Mouse (Mus musculus) testis, adult 2 months (tissue): ENCODE data around the gene Glp2r. TPM values are rescaled to one million over a fixed set of nuclear protein-coding genes. Genes with fewer than 3 reads are reported as not detected.

Experiments
- H3K27ac ChIP-seq: fragments of 200-500 bp; 2 replicates; pipeline ENCODE4 v1.5.1; 2012; ENCODE audit warnings: low read depth, low read length; ENCODE audit not compliant: control insufficient read depth, insufficient read depth
- H3K27me3 ChIP-seq: fragments of 200-500 bp; 2 replicates; pipeline ENCODE4 v1.6.1; 2012; ENCODE audit warnings: mild to moderate bottlenecking, low read length, moderate library complexity; ENCODE audit not compliant: control insufficient read depth, insufficient read depth
- H3K36me3 ChIP-seq: fragments of 200-500 bp; 2 replicates; pipeline ENCODE4 v1.6.1; 2012; ENCODE audit warnings: mild to moderate bottlenecking, low read length; ENCODE audit not compliant: control insufficient read depth, insufficient read depth
- H3K4me1 ChIP-seq: fragments of 200-500 bp; 2 replicates; pipeline ENCODE4 v1.6.1; 2012; ENCODE audit warnings: low read length; ENCODE audit not compliant: control insufficient read depth, insufficient read depth
- H3K4me3 ChIP-seq: fragments of 200-500 bp; 2 replicates; pipeline ENCODE4 v1.5.1; 2012; ENCODE audit warnings: low read depth, mild to moderate bottlenecking, low read length, moderate library complexity, mixed read lengths; ENCODE audit not compliant: control insufficient read depth
- CTCF ChIP-seq: fragments of 200-500 bp; IDR thresholded peaks from 2 replicates; pipeline ENCODE4 v1.5.1; 2012; ENCODE audit warnings: low read depth, mild to moderate bottlenecking, inconsistent platforms, low read length, moderate library complexity; ENCODE audit not compliant: control insufficient read depth, insufficient read depth, insufficient replicate concordance
- POLR2A ChIP-seq: fragments of 200-500 bp; IDR thresholded peaks from 2 replicates; pipeline ENCODE4 v1.6.1; 2012; ENCODE audit warnings: low read depth, mild to moderate bottlenecking, inconsistent platforms, low read length, moderate library complexity; ENCODE audit not compliant: control insufficient read depth
- polyA plus RNA-seq: library from polyadenylated mRNA; depleted of rRNA; stranded (reverse); fragments of >200 nt; gene quantifications from 2 replicates; pipeline ENCODE4 v1.2.3, GENCODE M21; 2012

Gene Glp2r
- polyA plus RNA-seq, 1 experiment: 0.73 TPM

DNA sequence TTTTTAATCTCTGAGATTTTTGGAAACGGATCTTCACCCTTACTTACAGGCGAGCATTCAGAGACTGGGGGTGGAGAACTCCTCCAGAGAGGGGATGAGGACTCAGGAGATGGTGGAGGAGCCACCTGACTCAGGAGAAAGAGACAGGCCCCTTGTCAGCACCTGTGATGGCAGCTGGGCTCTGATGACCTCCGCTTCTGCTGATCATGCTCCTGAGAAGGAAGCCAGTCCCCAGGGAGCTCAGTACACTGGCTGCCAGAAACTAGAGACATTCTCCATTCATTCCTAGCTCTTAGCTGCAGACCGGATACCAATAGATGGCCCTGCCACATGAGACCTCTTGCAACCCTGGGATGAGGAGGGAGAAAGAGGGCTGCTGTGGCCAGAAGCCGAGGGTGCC is 128.1 kb downstream of the Glp2r start:
- Histone ChIP-seq H3K27ac (no peak overlapping the region), H3K27me3 (no peaks in the 10 kb centered on the region)
- TF ChIP-seq CTCF: no peak
- TF ChIP-seq POLR2A: no peak

DNA sequence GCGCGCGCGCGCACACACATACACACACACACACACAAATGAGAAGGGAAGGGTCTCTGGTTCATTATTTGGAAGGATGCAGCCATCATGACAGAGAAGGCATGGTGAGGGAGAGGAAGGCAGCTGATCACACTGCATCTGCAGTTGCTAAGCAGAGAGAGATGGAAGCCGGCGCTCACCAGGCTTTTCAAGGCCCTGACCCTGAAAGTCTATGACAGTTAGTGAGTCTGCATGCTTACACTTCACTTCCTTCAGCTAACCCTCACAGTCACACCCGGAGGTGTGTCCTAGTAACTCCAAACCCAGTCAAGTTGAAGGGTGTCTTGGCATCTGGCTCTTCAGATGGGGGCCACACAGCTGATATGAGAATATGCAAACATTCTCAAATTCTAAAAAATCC is 128.5 kb downstream of the Glp2r start:
- Histone ChIP-seq H3K4me1 (no peaks in the 10 kb centered on the region), H3K27ac (no peak overlapping the region), H3K36me3 (no peaks in the 10 kb centered on the region), H3K27me3 (no peaks in the 10 kb centered on the region), H3K4me3 (no peak overlapping the region)
- TF ChIP-seq POLR2A (no peak), CTCF (no peak)

More for the DNA sequence above, 128.1 kb downstream of the Glp2r start:
- H3K36me3 ChIP-seq: no peaks in the 10 kb centered on the region
- H3K4me1 ChIP-seq: no peaks in the 10 kb centered on the region
- H3K4me3 ChIP-seq: no peak overlapping the region

DNA sequence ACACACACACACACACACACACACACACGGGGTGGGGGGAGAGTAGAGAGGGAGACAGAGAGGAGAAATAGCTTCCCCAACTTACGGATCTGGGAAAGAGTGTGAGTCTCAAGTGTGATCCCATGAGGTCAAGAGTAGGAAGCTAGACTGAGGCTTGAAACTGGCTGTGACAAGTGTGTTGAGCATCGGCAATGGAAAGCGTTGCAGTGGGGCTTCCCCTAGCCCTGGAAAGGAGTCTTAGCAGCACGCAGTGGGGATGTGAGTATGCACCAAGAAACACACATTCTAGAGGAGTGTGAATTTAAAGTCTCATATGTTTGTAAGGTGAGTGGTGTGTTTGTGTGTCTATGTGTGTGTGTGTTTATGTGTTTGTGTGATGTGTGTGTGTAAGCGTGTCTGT is 130.7 kb downstream of the Glp2r start:
- H3K36me3 ChIP-seq: no peaks in the 10 kb centered on the region
- TF ChIP-seq POLR2A (no peak), CTCF (no peak)
- H3K4me1 ChIP-seq: no peaks in the 10 kb centered on the region
- no peaks in the 10 kb centered on the region for H3K27me3 ChIP-seq
- H3K4me3 ChIP-seq: no peak overlapping the region
- no peak overlapping the region for H3K27ac ChIP-seq

DNA sequence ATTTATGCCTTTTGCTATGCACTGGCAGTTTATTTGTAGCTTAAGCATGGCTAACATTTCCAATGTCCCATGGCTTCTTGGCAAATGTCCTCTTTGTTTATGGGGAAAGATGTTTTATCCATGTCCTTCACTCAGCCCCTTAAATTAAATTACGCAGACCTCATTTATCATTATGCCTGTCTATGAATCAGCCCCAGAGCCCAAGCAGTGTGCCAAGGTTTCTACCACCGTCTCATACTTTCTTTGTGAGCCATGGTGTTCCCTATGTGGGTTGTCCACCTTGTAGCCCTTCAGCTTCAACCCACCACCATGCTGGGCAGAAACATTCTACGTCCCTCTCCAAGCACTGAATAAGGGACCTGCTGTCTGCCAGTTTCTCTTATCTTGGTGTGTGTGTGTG is 132.6 kb downstream of the Glp2r start:
- no peak overlapping the region for H3K27ac ChIP-seq
- H3K27me3 ChIP-seq: no peaks in the 10 kb centered on the region
- no peak for TF ChIP-seq CTCF
- no peak for TF ChIP-seq POLR2A
- no peak overlapping the region for H3K4me3 ChIP-seq
- no peaks in the 10 kb centered on the region for H3K36me3 ChIP-seq
- no peaks in the 10 kb centered on the region for H3K4me1 ChIP-seq

DNA sequence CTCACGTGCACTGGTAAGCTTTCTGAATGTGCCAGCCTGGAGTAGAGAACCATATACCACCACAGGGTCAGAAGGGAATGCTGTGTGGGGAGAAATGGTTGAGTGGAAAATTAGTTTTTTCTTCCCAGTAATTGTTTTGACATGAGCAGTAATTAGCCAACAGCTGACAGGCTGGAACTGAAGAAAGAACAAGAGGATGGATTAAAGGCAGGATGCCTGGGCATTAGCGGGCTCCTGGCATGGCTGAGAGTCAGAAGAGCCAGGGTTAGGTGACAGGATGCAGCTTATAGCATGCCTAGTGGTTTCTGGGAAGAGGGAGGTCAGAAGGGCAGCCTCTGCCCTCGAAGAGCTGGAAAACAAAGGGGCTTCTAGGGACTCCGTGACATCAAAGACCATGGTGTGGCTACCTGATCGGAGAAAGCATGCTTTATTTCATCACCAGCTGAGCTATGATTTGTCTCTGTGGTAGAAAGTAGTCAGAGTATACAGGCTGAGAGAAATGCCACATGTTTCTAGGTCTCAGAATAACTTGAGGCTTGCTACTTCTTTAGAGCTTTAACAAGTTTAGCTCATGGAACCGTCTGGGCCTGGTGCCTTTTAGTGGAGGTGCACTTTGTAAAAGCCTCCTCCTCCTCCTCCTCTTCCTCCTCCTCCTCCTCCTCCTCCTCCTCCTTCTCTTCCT is 133.9 kb downstream of the Glp2r start:
- Histone ChIP-seq H3K27me3 (no peaks in the 10 kb centered on the region), H3K36me3 (no peaks in the 10 kb centered on the region), H3K27ac (no peak overlapping the region), H3K4me1 (no peaks in the 10 kb centered on the region), H3K4me3 (no peak overlapping the region)
- TF ChIP-seq CTCF: no peak
- no peak for TF ChIP-seq POLR2A

DNA sequence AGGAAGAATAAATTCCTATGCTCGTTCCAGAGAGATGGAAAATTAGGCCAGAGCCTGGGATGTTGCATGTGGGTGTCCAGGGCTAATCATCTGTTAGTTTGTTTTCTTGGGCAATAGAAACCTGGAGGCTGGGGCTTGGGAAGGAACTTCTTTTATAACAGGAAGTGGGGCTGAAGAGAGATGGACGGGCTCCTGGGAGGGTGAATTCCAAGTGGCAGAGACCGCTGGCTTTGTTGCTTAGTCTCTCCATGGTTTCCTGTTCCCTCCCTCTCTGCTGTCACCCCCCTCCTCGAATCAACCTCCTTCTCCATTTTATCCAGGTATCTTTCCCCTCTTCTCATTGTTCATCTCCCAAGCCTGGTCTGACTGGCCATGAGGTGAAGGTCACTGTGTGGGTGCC is 134.8 kb downstream of the Glp2r start:
- no peak overlapping the region for H3K27ac ChIP-seq
- no peak for TF ChIP-seq CTCF
- no peak for TF ChIP-seq POLR2A
- no peaks in the 10 kb centered on the region for H3K4me1 ChIP-seq
- H3K36me3 ChIP-seq: no peaks in the 10 kb centered on the region
- H3K27me3 ChIP-seq: no peaks in the 10 kb centered on the region
- H3K4me3 ChIP-seq: no peak overlapping the region

DNA sequence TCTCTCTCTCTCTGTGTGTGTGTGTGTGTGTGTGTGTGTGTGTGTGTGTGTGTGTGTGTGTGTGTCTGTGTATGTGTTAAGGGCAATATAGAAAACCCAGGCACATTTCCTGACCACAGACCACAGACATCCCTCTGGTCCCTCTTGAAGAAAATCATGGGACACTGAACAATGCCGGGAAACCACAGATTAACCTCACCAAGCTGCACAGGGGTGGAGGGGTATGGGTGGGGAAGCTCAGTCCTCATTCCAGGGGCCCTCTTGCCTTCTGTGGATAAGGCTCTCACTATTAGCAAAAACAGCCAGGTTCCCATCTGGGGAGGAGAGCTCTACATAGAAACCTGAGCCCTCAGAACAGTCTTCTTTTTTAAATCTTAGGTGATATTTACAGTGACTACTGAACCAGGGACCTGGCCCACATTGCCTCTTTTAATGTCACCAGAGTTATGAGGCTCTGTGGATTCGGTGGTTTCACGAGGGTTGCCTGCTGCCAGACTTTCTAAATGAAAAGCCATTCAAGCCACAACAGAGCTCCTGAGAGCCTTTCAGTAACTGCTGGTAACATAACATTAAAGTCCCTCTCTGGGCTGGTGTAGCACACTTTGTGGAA is 137.2 kb downstream of the Glp2r start:
- no peak overlapping the region for H3K4me3 ChIP-seq
- no peaks in the 10 kb centered on the region for H3K4me1 ChIP-seq
- H3K27me3 ChIP-seq: no peaks in the 10 kb centered on the region
- H3K36me3 ChIP-seq: no peaks in the 10 kb centered on the region
- H3K27ac ChIP-seq: no peak overlapping the region
- TF ChIP-seq POLR2A (no peak), CTCF (no peak)

DNA sequence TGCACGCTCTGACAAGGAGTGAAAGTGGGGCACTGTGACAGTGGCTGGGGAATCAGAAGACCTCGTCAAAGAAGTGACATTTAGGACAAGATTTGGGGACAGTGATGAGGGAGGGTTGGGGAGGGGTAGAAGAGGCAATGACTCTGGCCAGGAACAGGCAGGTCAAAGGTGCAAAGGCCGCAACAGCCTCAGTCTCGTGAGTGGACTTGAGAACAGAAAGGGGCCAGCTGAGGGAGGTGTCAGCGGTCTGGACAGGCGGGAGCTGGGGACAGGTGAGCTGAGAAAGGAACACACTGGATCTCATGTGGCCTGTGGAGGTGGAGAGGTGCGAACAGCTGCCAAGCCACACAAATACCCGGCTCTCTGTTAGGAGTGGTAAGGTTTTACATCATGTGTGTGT is 138.0 kb downstream of the Glp2r start:
- Histone ChIP-seq H3K27ac (no peak overlapping the region), H3K4me3 (no peak overlapping the region), H3K27me3 (no peaks in the 10 kb centered on the region), H3K4me1 (no peaks in the 10 kb centered on the region), H3K36me3 (no peaks in the 10 kb centered on the region)
- TF ChIP-seq POLR2A: no peak
- no peak for TF ChIP-seq CTCF
